Mouse (Mus musculus): ENCODE data around the gene Rere.
"Not testable (repeated sequence)": the region's sequence is repeated elsewhere in the genome, so short reads cannot be mapped to it uniquely, and the experiment has no call there.

The Rere gene

DNA sequence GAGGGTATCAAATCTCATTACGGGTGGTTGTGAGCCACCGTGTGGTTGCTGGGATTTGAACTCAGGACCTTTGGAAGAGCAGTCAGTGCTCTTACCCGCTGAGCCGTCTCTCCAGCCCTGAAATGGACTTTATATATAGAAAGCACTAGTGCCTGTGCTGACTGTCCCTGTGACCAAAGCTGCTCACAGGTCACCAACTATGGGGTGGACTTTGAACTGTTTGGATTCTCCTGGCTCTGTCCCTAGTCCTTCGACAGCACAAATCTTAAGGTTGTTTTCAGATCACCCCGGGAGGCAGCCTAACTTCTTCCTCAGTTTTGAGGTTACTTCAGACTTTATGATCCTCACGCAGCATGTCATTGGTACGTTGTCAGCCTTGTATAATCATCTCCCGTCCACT lies 267.9 kb downstream of the Rere start:
- DNase-seq (ENCODE audit: low read depth, low spot score): no peak

DNA sequence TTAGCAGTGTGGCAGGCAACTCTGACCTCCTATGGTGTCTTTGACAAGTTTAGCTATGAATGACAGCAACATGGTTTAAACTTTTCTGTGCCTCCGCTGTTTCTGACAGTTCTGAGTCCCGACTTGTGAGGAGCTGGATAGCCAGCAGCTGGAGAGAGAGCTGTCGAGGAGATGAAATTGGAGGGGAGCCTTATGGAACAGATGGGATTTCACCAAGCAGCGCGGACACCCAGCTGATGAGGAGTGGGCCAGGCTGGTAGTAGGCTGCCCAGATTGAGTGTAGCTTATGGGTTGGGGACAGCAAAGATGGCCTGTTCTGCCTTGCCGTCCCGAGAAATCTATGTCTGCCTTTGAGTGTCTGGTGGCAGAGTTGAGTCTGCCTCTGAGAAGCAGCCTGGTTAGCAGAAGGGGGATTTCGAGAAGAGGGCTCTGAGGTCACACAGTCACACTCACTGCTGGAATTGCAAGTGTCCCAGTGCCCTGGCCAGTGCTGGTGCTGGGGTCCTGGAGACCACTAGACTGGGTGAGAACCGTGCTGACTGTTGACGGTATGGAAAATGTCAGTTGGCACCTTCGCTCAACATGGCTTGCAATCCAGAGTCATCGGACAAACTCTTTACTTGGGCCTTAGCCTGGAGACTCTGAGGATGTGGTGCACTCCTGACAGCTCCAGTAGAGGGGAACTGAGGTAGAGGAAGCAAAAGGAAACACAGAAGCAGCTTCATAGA lies 268.7 kb downstream of the Rere start:
- DNase-seq (ENCODE audit: low read depth, low spot score): no peak

DNA sequence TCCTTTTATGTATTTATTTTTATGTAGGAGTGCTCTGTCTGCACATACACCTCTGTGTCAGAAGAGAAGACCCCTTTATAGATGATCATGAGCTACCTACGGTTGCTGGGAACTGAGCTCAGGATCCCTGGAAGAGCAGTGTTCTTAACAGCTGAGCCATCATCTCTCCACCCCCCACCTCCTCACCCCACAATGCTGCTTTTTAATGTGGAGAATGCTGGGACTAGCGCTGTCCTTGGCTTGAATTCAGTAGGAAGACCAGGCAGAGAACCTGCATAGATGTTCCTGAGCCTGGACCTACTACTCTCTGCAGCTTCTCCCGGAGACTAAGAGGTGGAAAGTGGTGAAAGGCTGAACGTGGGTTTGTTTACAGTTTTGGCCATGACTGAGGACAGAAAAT lies 269.9 kb downstream of the Rere start:
- DNase-seq (ENCODE audit: low read depth, low spot score): no peak

DNA sequence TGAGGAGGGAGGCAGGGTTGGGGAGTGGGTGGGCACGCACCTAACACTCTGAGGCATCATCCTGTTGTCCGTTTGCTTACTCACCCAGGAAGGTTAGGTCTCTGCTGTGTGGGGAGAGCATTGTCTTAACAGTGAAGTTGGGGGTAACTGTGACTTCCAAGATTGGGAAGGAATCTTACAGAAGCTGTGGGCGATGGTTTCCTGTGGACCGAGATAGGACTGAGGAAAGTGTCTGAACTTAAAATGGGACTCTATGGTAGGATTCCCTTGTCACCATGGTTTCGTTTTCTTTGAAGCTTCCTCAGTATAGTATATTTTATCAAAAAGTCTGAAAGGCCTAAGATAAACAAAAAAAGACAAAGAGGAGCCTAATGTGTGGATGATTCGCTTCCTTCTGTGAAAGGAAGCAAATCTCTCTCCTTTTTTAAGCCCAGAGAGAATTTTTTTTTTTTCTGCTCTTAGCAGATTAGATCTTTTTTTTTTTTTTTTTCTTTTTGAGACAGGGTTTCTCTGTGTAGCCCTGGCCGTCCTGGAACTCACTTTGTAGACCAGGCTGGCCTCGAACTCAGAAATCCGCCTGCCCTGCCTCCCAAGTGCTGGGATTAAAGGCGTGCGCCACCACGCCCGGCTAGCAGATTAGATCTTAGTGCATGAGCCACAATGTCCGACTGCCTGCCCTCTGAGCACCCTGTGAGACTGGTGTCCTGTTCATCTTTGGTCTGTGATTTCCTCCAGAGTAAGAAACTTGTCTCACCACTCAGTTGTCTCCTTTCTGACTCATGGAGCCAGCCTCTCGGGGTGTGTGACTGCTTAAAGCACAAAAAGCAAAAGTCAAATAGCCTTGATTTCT lies 271.5 kb downstream of the Rere start:
- DNase-seq (ENCODE audit: low read depth, low spot score): no peak

DNA sequence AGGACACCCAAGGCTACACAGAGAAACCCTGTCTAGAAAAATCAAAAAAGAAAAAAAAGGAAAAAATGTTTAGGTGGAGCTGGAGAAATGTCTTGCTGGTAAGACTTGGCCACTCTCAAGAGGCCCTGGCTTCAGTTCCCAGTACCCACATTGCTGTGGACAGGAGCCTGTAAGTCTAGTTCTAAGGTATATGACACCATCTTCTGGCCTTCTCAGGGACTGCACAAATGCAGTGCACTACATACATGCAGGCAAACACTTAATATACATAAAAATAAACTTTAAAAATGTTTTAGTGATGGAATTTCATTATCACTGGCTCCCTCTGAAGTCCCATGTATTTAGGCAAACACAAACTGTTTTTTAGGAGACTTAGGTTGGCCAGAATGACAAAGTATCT lies 274.3 kb downstream of the Rere start:
- DNase-seq (ENCODE audit: low read depth, low spot score): peak; percentile 65

DNA sequence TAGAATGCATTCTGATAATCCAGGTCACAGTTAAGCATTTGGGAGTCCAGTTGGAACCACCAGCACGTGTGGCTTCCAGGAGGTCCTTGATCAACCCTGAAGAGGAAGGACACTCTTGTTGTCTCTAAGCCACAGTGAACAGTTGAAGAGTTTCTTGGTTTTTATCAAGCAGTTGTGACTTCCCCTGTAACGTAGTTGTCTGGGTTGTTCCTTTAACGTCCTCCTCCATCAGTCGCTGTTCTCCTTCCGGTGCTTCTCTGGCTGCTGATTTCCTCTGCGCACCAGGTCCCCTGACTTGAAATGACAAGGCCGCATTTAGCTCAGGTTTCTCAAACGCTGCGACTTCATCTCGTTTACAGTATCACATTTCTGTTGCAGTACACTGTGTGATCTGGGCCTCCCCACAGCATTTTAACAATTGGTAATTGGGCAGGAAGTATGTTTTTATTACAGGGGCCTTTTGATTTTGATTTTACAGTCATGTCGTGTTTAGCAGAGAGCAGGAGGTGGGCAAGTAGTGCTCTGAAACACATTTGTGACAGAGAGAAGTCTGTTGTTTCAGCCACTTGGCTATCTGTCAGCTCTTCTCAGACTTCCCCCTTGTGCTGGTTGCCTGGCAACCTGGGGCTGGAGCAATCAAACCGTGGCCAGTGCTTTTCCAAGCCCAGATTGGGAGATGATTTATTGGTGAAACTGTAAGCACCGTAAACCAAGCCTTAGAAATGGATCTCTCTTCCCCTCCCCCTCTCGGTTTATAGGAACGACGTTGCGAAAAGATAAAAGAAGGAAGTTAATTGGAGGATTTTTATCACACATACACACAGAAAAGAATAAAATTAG lies 275.2 kb downstream of the Rere start:
- peak; percentile 87 for DNase-seq (ENCODE audit: low read depth, low spot score)

DNA sequence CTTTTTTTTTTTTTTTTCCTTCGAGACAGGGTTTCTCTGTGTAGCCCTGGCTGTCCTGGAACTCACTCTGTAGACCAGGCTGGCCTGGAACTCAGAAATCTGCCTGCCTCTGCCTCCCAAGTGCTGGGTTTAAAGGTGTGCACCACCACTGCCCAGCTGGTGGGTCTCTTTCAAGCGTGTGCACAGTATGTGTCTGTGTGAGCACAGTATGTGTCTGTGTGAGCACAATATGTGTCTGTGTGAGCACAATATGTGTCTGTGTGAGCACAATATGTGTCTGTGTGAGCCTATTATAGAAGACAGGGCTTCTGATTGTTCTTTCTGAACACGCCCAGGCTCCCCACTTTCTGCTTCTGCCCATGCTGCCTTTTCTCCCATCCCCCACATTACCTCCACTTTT lies 275.8 kb downstream of the Rere start:
- not testable (repeated sequence) for DNase-seq (ENCODE audit: low read depth, low spot score)

DNA sequence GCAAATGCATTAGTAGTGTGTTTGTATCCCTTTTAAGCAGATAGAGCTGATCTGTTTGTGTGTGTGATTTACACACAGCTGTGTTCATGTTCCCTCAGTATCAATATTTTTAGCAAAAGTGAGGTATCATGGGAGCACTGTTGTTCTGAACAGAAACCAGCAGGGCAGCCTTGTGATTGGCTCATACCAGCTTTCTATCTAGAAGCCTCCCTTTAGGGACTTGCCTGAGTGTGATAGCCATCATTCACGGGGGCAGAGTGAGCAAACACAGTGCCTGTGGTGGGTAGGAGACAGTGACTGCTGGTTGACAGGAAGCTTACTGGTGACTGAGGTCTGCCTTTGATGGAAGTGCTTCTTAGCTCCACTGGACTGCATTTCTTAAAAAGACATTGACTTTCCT lies 276.5 kb downstream of the Rere start:
- peak; percentile 89 for DNase-seq (ENCODE audit: low read depth, low spot score)

DNA sequence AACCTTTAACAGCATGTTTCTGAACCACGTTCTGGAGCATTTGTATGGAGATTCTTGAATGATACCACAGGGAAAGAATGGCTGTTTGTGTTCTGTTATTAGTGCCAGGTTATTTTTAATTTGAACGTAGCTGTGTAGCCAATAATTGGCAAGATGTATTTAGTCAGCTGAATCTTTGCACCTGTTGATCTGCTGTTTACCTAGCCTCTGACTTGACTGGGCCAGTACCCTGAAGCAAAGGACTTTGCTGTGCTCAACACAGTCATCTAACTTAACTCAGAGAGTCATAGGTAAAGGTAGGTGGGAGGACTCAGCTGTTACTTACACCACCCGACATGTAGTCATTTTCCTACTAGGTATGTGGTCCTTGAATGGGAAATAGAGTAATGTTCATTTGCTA lies 278.1 kb downstream of the Rere start:
- DNase-seq (ENCODE audit: low read depth, low spot score): peak; percentile 57

DNA sequence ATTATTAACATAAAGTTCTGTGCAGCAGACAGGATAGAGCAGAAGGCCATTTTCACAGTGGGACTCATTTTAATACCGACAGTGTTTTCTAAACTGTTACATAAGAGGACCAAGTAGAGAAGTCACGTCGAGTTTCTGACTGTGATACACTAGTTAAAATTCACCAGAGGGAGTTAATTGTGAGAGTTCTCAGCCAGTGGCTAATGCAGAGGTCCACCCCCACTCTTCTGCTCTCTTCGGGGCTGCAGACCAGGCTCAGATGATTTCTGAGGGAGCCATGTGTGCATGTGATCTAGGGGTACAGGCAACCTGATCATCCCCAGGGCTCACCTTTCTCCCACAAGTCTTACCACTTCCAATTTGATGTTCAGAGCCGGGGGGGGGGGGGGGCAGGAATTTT lies 281.8 kb downstream of the Rere start:
- no peak for DNase-seq (ENCODE audit: low read depth, low spot score)

DNA sequence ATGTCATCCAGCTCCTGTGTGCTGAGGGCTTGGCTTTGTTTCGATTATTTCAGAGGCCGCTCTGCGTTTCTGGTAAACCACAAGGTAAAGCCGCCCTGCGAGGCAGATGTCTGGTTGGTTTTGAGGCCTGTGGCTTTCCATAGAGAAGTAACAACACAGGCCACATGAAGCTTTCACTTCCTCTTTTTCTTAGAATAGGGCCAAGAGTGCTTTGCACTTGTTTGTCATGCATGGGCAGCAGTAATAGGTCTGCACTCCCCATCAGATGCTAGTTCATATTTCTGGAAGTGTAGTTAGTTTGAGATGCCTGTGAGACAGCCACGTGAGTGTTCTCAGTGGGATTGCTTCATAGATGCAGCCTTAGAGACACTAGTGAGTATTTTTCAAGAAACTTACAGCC lies 284.7 kb downstream of the Rere start:
- peak; percentile 95 for DNase-seq (ENCODE audit: low read depth, low spot score)

DNA sequence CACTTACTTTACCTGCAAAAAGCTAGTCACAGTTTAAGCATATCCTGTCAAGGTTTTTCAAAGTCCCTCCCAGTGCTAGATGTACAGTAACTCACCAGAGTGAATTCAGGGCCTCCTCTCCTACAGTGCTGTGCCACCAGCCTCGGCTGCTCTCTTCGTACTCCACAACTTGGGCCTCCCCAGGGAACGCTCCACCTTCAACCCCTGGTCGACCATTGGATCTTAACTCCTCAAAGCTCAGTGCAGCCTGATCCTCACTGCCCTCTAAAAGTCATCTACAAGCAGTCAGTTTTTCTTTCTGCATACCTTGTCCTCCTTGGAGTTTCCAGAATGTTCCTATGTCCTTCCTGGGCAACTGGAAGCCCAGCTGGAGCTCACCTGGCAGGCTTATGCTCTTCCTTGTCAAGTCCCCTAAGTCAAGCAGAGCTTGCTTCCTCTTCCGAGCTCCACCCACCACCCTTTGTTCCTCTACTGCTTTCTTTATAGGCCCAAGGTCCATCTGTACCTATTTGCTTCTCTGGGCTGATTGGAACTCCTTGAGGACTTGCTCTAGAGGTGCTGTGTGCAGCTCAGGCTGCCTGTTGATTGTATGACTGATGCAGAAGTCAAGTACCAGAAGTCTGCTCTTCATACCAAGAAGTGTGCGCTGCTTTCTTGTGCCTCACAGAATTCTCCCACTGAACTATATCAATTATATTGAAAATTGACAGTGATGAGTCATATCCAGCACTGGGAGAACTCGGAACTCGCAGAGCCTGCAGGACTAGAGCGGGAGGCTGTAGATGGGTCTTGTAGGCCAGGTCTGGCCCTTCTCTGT lies 287.1 kb downstream of the Rere start:
- peak; percentile 94 for DNase-seq (ENCODE audit: low read depth, low spot score)

DNA sequence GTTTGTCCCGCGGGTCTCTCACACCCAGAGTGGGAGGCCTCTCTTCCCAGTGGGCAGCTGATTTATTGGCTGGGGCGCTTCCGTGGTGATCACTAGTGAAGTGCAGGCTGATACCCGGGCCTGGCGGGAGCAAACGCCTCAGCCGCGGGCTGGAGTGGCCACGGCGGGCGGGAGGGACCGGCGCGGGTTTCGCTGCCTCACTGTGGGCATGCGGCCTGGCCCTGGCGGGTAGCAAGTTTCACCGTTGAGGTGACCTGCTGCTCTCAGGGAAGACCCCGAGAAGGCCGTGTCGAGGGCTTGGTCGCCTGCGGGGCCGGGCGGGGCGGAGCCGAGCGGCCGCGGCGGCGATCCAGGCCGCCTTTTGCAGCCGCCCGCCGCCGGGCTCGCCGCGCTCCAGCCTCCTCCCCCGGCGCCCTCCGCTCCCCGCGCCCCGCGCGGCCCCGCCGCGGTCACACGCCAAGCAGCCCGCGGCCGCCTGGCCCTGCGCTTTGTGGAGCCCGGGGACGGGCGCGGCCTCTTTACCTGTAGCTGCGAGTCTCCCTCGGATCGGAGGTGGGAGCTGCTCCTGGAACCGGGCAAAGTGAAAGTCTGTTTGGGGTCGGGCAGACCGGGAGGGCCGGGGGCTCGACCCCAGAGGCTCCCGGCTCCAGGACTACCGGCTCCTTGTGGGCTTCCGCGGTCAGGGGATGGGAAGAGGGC lies 287.8 kb downstream of the Rere start:
- DNase-seq (ENCODE audit: low read depth, low spot score): peak; percentile 83

DNA sequence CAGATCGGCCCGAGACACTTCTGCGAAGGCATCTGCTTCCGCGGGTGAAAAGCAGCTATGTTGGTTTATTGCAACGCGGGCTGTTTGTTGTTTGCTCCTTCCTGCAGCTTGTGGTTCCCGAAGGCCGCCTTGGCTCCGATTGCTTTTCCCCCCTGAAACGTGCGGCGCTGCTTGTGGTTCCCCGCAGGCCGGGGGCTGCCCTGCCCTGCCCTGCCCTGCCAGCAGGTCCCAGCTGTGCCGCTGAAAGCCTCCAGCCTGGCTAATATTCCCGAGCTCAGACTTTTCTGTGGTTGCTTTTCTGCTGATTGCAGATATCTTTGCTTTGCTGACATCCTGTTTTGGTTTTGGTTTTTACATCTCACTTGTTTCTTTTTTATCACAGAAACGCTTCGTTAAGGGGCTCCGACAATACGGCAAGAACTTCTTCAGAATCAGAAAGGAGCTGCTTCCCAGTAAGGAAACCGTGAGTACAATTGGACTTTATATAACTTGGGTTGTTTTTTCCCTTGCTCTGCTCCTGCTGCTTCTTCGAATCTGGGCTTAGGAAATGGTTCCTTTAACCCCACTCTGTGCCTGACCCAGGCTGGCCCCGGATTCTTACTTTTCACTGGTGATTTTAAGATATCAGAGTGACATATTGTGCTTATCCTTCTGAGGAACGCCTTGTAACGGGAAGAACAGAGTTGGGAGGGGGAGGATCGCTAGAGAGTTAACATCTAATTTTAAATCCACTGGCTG lies 288.6 kb downstream of the Rere start:
- DNase-seq (ENCODE audit: low read depth, low spot score): peak; percentile 67

DNA sequence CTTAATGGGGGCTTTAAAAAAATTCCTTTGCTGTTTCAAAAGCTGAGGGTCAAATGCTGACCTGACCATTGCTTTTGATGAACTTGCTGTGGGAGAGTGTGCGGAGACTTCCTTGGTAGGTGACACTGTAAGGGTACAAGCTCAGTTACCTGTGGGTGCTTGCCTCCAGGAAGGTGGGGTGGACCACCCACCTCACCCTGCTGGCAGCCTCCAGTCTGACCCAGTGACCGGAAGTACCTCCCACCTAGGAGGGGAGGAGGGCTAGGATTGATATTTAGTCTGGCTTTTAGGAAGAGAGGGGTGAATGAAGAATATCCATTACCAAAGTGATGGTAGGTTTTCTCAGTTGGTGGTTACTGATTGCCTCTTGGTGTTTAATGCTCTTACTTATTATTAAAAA lies 289.3 kb downstream of the Rere start:
- peak; percentile 44 for DNase-seq (ENCODE audit: low read depth, low spot score)

DNA sequence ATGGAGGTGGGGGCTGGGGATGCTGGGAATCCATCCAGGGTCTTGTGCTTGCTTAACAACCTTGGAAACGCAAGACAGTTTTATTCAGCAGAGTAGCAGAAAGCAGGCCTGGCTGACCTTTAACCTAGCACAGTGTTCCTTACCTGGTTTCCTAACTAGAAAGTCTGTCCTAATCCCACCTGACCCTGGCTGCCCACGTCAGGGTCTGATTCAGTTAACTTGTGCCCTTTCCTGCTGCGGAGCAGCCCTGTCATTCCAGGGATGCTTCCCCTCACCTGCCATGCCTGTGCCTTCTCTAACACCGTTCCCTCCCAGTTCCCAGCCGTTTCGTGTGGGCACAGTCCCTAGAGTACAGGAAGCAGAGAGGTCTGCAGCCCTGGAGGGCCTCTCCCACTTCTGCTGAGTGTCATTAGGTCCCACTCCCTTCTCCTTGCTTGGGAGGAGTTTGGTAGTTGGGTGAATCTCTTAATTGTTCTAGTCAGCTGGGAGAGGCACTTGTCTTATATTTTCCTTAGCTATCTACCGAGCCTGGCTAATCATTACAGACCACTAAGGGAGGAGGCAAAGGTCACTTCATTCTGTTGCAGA lies 290.8 kb downstream of the Rere start:
- DNase-seq (ENCODE audit: low read depth, low spot score): no peak

DNA sequence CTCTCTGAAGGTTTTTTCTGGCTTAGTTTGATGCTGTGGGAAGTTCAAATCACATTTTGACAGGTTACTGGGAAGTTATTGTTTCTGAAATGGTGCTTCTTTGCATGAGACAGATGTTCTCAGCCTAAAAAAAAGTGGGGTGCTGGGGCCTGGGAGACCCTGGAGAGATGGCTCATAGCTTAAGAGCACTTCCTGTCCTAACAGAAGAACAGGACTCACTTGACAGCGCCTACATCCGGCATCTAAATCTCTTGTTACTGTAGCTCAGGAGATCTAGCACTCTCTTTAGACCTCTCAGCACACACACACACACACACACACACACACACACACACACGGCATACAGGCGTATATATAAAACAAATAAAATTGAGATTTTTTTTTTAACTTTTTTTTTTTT lies 291.5 kb downstream of the Rere start:
- DNase-seq (ENCODE audit: low read depth, low spot score): peak; percentile 50

DNA sequence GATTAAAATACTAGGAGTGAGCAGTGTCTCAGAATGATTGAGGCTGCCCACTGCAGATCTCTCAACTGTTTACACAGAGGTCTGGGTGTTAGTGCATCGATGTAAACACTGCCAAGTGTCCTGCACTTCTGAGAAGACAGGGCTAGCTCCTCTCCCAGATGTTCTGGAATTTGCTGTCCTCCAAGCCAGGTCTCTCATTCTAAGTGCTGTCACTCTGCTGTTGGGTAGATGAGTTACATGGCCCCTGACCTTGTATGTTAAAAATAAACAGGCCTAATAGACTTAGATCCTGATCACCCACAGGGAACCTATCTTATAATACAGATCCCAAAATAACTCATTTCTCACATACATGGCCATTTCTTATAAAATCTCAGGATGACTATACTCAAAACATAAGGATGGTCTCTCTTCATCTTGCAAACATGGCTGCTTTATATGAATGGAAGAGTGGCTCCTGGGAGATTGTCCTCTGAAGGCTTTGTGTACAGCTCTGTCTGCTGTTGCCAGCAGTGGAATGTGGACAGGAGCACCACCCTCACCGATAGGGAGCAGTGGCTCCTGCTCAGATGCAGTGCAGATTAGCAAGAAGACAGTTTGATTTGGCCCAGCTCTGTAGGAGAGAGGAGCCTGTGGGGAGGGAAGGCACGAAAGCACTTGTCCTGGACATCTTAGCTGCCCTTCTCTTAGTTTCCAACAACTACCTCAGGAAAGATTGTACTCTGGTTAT lies 294.1 kb downstream of the Rere start:
- DNase-seq (ENCODE audit: low read depth, low spot score): no peak

DNA sequence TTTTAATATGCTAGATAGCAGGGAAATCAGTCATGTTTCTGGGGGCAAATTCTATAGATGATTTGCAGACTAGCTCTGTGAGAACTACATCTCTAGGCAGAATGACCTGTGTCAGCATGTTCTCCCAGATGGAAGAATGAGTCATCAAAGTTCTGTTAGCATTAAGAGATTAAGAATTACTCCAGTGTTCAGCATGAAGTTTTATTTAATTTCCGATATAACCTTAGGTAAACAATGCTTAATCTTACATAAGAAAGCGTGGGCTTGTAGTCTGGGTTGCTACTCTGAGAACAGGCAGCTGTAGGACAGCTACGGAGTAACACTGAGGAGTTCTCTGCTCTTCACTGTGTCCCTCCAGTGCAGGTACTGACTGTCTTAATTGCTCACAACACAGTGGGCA lies 294.9 kb downstream of the Rere start:
- DNase-seq (ENCODE audit: low read depth, low spot score): no peak
